Mouse (Mus musculus): ENCODE measurements at regions not wholly inside any gene's neighbourhood (a gene's known extent, or its start where the extent isn't known, plus 50 kb on each side); places are given as distances from the start of the nearest gene placed in this dataset.

DNA sequence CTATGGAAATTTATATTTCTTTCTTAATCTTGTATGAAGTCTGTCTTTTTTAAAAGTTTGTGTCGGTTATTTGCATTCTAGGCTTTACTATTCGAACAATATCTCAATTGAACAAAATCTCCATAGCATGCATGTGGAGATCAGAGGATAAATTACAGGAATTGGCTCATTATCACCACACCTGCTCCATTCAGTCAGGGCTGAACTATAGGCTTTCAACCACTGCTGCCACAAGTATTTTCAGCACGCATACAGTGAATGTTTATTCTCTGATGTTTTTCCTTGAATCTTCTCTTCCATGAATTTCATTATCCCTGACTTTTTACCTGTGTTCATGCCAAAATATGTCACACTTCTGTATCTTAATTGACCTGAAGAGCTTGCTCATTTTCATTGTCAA is 207.2 kb downstream of the Etv1 start:
- ATAC-seq (ENCODE audit: insufficient read depth, low FRiP score) = no peak
- Histone ChIP-seq H3K4me1 (ENCODE audit: control insufficient read depth, insufficient read depth, low read length) (no peaks in the 10 kb centered on the region), H3K36me3 (ENCODE audit: control insufficient read depth, insufficient read depth, low read length) (no peaks in the 10 kb centered on the region), H3K4me3 (replicated peaks; ENCODE audit: low read length) (no peak overlapping the region), H3K4me2 (ENCODE audit: low read depth, low read length) (no peak overlapping the region), H3K27me3 (ENCODE audit: control insufficient read depth, insufficient read depth, low read length) (no peaks in the 10 kb centered on the region), H3K9me3 (replicated peaks; ENCODE audit: control insufficient read depth, low read length) (no peaks in the 10 kb centered on the region), H3K9ac (ENCODE audit: low read length) (no peak overlapping the region), H3K27ac (ENCODE audit: low read length) (no peak overlapping the region)
- WGBS = 88% methylated on average over 3 of the region's 3 CpGs

DNA sequence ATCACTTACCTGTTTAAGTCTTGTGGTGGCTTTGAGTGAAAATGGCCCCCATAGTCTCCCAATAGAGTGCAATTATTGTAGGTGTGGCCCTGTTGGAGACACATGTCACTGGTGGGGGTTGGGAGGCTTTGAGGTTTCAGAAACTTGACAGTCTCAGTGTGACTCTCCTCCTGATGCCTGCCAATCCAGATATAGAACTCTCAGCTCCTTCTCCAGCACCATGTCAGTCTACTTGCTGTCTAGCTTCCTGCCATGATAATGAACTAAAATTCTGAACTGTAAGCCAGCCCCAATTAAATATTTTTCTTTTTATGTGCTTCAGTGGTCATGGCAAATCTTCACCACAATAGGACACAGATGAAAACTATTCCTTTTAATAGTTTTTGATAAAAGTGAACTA is 208.1 kb downstream of the Etv1 start:
- no peak overlapping the region for H3K27ac ChIP-seq (ENCODE audit: low read length)
- H3K27me3 ChIP-seq (ENCODE audit: control insufficient read depth, insufficient read depth, low read length) = no peaks in the 10 kb centered on the region
- no peak overlapping the region for H3K4me3 ChIP-seq (replicated peaks; ENCODE audit: low read length)
- no peak overlapping the region for H3K4me2 ChIP-seq (ENCODE audit: low read depth, low read length)
- H3K4me1 ChIP-seq (ENCODE audit: control insufficient read depth, insufficient read depth, low read length) = no peaks in the 10 kb centered on the region
- H3K36me3 ChIP-seq (ENCODE audit: control insufficient read depth, insufficient read depth, low read length) = no peaks in the 10 kb centered on the region
- no peak overlapping the region for H3K9ac ChIP-seq (ENCODE audit: low read length)
- no peak for ATAC-seq (ENCODE audit: insufficient read depth, low FRiP score)
- H3K9me3 ChIP-seq (replicated peaks; ENCODE audit: control insufficient read depth, low read length) = no peaks in the 10 kb centered on the region

DNA sequence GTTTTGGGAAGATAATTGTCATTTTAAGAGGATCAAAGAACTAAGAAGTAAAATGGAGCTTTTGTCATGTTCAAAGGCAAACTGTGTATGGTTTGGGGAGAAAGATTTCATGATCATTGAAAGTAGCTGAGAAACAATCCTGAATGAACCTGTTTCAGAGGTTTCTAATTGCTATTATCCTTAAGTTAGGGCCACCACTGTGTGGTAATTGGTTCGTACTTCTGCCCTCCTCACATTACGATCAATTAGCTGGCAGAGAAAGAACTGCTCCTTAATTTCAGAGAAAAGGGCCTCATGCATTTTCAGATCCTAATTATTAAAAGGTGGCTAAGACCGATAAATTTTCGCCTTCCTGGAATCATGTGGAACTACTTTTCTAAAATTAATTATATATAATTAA is 208.6 kb downstream of the Etv1 start:
- ATAC-seq (ENCODE audit: insufficient read depth, low FRiP score) = no peak
- H3K4me1 ChIP-seq (ENCODE audit: control insufficient read depth, insufficient read depth, low read length) = no peaks in the 10 kb centered on the region
- H3K36me3 ChIP-seq (ENCODE audit: control insufficient read depth, insufficient read depth, low read length) = no peaks in the 10 kb centered on the region
- H3K4me2 ChIP-seq (ENCODE audit: low read depth, low read length) = no peak overlapping the region
- H3K27ac ChIP-seq (ENCODE audit: low read length) = no peak overlapping the region
- 90% methylated on average over 4 of the region's 4 CpGs for WGBS
- no peaks in the 10 kb centered on the region for H3K9me3 ChIP-seq (replicated peaks; ENCODE audit: control insufficient read depth, low read length)
- H3K27me3 ChIP-seq (ENCODE audit: control insufficient read depth, insufficient read depth, low read length) = no peaks in the 10 kb centered on the region
- no peak overlapping the region for H3K9ac ChIP-seq (ENCODE audit: low read length)
- no peak overlapping the region for H3K4me3 ChIP-seq (replicated peaks; ENCODE audit: low read length)

DNA sequence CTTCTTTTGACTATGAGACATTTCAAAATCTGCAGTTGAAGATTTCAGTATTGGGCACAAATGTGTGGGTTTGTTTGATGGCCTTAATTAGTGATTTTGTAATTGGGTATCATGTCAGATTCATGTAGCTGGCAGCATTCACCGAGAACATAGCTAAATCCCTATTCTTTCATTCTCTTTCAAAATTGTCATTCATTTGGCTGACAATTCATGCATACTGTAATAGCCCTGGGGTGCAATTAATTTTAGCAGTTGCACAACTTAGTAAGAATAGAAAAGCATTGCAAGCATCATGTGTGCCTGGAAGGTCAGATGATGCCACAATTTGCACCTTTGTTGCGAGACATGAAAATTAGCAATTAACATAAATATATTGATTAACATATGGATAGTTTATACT is 248.0 kb downstream of the Etv1 start:
- H3K36me3 ChIP-seq (ENCODE audit: control insufficient read depth, insufficient read depth, low read length) = no peaks in the 10 kb centered on the region
- no peak overlapping the region for H3K4me3 ChIP-seq (replicated peaks; ENCODE audit: low read length)
- no peak for ATAC-seq (ENCODE audit: insufficient read depth, low FRiP score)
- no peak overlapping the region for H3K27ac ChIP-seq (ENCODE audit: low read length)
- H3K27me3 ChIP-seq (ENCODE audit: control insufficient read depth, insufficient read depth, low read length) = no peaks in the 10 kb centered on the region
- no peak overlapping the region for H3K9ac ChIP-seq (ENCODE audit: low read length)
- WGBS = 83% methylated on average over 2 of the region's 2 CpGs
- H3K4me1 ChIP-seq (ENCODE audit: control insufficient read depth, insufficient read depth, low read length) = no peaks in the 10 kb centered on the region
- H3K9me3 ChIP-seq (replicated peaks; ENCODE audit: control insufficient read depth, low read length) = no peaks in the 10 kb centered on the region
- no peak overlapping the region for H3K4me2 ChIP-seq (ENCODE audit: low read depth, low read length)

DNA sequence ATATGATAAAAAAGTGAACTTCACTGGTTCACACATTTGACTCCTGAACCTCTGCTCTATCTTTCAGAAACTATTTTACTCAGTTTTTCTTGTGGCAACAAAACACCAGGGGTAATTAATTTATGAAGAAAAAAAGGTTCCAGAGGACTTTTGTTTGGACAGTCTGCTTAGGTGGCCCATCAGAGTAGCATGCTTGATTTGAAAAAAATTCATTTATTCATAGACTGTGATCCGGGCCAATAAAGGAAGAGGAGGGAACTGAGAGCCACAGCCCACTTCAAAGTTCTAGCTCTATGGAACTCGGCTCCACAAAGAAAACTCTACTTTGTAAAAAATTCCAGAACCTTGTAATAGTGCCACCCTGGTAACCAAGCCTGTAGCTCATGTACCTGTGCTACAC is 248.8 kb downstream of the Etv1 start:
- no peak overlapping the region for H3K4me2 ChIP-seq (ENCODE audit: low read depth, low read length)

GRCm38 (mm10) chr12:39033982-39034381 is 254.8 kb downstream of the Etv1 start:
- H3K4me2 ChIP-seq (ENCODE audit: low read depth, low read length) = no peak overlapping the region
- H3K27ac ChIP-seq (ENCODE audit: low read length) = no peak overlapping the region
- no peaks in the 10 kb centered on the region for H3K4me1 ChIP-seq (ENCODE audit: control insufficient read depth, insufficient read depth, low read length)
- WGBS = 75% methylated on average over 3 of the region's 3 CpGs
- no peak overlapping the region for H3K9ac ChIP-seq (ENCODE audit: low read length)
- no peaks in the 10 kb centered on the region for H3K27me3 ChIP-seq (ENCODE audit: control insufficient read depth, insufficient read depth, low read length)
- ATAC-seq (ENCODE audit: insufficient read depth, low FRiP score) = no peak
- H3K36me3 ChIP-seq (ENCODE audit: control insufficient read depth, insufficient read depth, low read length) = no peaks in the 10 kb centered on the region
- H3K4me3 ChIP-seq (replicated peaks; ENCODE audit: low read length) = no peak overlapping the region
- no peaks in the 10 kb centered on the region for H3K9me3 ChIP-seq (replicated peaks; ENCODE audit: control insufficient read depth, low read length)

More for the DNA sequence above, 248.8 kb downstream of the Etv1 start:
- Histone ChIP-seq H3K27ac (ENCODE audit: low read length) (no peak overlapping the region), H3K36me3 (ENCODE audit: control insufficient read depth, insufficient read depth, low read length) (no peaks in the 10 kb centered on the region), H3K27me3 (ENCODE audit: control insufficient read depth, insufficient read depth, low read length) (no peaks in the 10 kb centered on the region), H3K4me3 (replicated peaks; ENCODE audit: low read length) (no peak overlapping the region), H3K4me1 (ENCODE audit: control insufficient read depth, insufficient read depth, low read length) (no peaks in the 10 kb centered on the region), H3K9ac (ENCODE audit: low read length) (no peak overlapping the region), H3K9me3 (replicated peaks; ENCODE audit: control insufficient read depth, low read length) (no peaks in the 10 kb centered on the region)
- no peak for ATAC-seq (ENCODE audit: insufficient read depth, low FRiP score)
- 81% methylated on average over 2 of the region's 2 CpGs for WGBS

- Histone ChIP-seq H3K36me3 (ENCODE audit: control insufficient read depth, insufficient read depth, low read length) (no peaks in the 10 kb centered on the region), H3K27ac (ENCODE audit: low read length) (no peak overlapping the region), H3K4me1 (ENCODE audit: control insufficient read depth, insufficient read depth, low read length) (no peaks in the 10 kb centered on the region), H3K4me3 (replicated peaks; ENCODE audit: low read length) (no peak overlapping the region), H3K9ac (ENCODE audit: low read length) (no peak overlapping the region), H3K9me3 (replicated peaks; ENCODE audit: control insufficient read depth, low read length) (no peaks in the 10 kb centered on the region), H3K4me2 (ENCODE audit: low read depth, low read length) (no peak overlapping the region), H3K27me3 (ENCODE audit: control insufficient read depth, insufficient read depth, low read length) (no peaks in the 10 kb centered on the region)
- no peak for ATAC-seq (ENCODE audit: insufficient read depth, low FRiP score)
- whole genome bisulfite sequencing = 79% methylated on average over 2 of the region's 2 CpGs
These were observed 257.4 kb downstream of the Etv1 start for GRCm38 (mm10) chr12:39036466-39037037.

DNA sequence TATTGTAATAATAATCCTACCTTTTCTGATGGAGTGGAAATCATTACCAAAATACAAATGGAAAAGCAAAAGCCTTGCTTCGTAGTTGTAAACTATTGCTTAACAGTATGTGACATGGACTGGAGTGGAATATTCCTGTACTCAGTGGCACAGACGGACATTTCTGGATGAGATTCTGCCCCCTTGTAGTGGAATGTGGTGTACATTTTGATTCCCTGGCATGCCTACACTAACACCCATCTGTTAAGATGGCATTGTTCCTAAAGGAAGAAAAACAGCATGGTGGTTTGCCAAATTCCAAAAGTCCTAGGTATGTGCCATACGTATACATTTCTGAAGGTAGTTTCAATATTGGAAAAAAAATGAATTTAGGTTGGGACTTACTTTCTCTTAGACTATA is 258.9 kb downstream of the Etv1 start:
- Histone ChIP-seq H3K4me2 (ENCODE audit: low read depth, low read length) (no peak overlapping the region), H3K4me3 (replicated peaks; ENCODE audit: low read length) (no peak overlapping the region)
- WGBS = 83% methylated on average over 3 of the region's 3 CpGs

GRCm38 (mm10) chr12:39038656-39039055 is 259.5 kb downstream of the Etv1 start:
- WGBS = 35% methylated on average over 2 of the region's 2 CpGs
- Histone ChIP-seq H3K27me3 (ENCODE audit: control insufficient read depth, insufficient read depth, low read length) (no peaks in the 10 kb centered on the region), H3K36me3 (ENCODE audit: control insufficient read depth, insufficient read depth, low read length) (no peaks in the 10 kb centered on the region), H3K9ac (ENCODE audit: low read length) (no peak overlapping the region), H3K4me1 (ENCODE audit: control insufficient read depth, insufficient read depth, low read length) (no peaks in the 10 kb centered on the region), H3K4me2 (ENCODE audit: low read depth, low read length) (no peak overlapping the region), H3K27ac (ENCODE audit: low read length) (no peak overlapping the region), H3K4me3 (replicated peaks; ENCODE audit: low read length) (no peak overlapping the region), H3K9me3 (replicated peaks; ENCODE audit: control insufficient read depth, low read length) (no peaks in the 10 kb centered on the region)
- no peak for ATAC-seq (ENCODE audit: insufficient read depth, low FRiP score)

More for the DNA sequence above, 258.9 kb downstream of the Etv1 start:
- no peaks in the 10 kb centered on the region for H3K9me3 ChIP-seq (replicated peaks; ENCODE audit: control insufficient read depth, low read length)
- H3K27me3 ChIP-seq (ENCODE audit: control insufficient read depth, insufficient read depth, low read length) = no peaks in the 10 kb centered on the region
- no peaks in the 10 kb centered on the region for H3K36me3 ChIP-seq (ENCODE audit: control insufficient read depth, insufficient read depth, low read length)
- H3K27ac ChIP-seq (ENCODE audit: low read length) = no peak overlapping the region
- no peak overlapping the region for H3K9ac ChIP-seq (ENCODE audit: low read length)
- H3K4me1 ChIP-seq (ENCODE audit: control insufficient read depth, insufficient read depth, low read length) = no peaks in the 10 kb centered on the region
- ATAC-seq (ENCODE audit: insufficient read depth, low FRiP score) = no peak

GRCm38 (mm10) chr12:39047126-39047525 is 267.9 kb downstream of the Etv1 start:
- ATAC-seq (ENCODE audit: insufficient read depth, low FRiP score) = no peak
- Histone ChIP-seq H3K4me1 (ENCODE audit: control insufficient read depth, insufficient read depth, low read length) (no peaks in the 10 kb centered on the region), H3K9ac (ENCODE audit: low read length) (no peak overlapping the region), H3K36me3 (ENCODE audit: control insufficient read depth, insufficient read depth, low read length) (no peaks in the 10 kb centered on the region), H3K27ac (ENCODE audit: low read length) (no peak overlapping the region), H3K4me2 (ENCODE audit: low read depth, low read length) (no peak overlapping the region), H3K27me3 (ENCODE audit: control insufficient read depth, insufficient read depth, low read length) (no peaks in the 10 kb centered on the region), H3K9me3 (replicated peaks; ENCODE audit: control insufficient read depth, low read length) (no peaks in the 10 kb centered on the region), H3K4me3 (replicated peaks; ENCODE audit: low read length) (no peak overlapping the region)

All from stomach, embryonic 16.5 days (tissue).